Comparison of ENCODE assay signal across 20 mouse cellular contexts in genomic region chr11:86076966-86077365, GRCm38 (mm10).
DNase-seq lines count a peak whose midpoint lies in the region; ATAC-seq and TF ChIP-seq lines count a peak whose summit lies in the region.
"Had no signal": no experiment of that assay in that cellular context is flagged by ENCODE, and none has a peak within 500 bp of the region (broad histone marks: within the 10 kb centered on the region; RNA-seq: fewer than 3 reads in every experiment).

No protein-coding gene starts in this region.

- peak; percentile 5 for DNase-seq in adrenal gland, adult 2 months
- no peak for DNase-seq in adrenal gland, adult 18-20 months (ENCODE audit: low spot score in 2 of 2)
- DNase-seq in hindbrain, postnatal 0 days (ENCODE audit: low spot score): peak; percentile 31
- DNase-seq in hindbrain, embryonic 11.5 days (ENCODE audit: low spot score): no peak
- peak; percentile 12 for DNase-seq in lung, postnatal 14 days
- no peak for DNase-seq in lung, postnatal 4 days
- no peak for DNase-seq in kidney, postnatal 4 days
- DNase-seq: adrenal gland, postnatal 25 days; B cell, adult 2 months; cerebellum, adult 8-10 months; cerebellum, postnatal 36 days; forebrain, postnatal 0 days; gastrocnemius, postnatal 25 days; heart, postnatal 4 days had no signal

- no peak overlapping the region for H3K4me2 ChIP-seq in hindbrain, postnatal 0 days (ENCODE audit: low read depth, low read length)
- no peak overlapping the region for H3K4me2 ChIP-seq in hindbrain, embryonic 11.5 days (replicated peaks; ENCODE audit: low read depth, low read length)
- H3K4me2 ChIP-seq: forebrain, embryonic 13.5 days; heart, embryonic 13.5 days; hindbrain, embryonic 13.5 days; intestine, embryonic 15.5 days had no signal

- no peaks in the 10 kb centered on the region for H3K27me3 ChIP-seq in hindbrain, postnatal 0 days (ENCODE audit: insufficient read depth, low read length)
- H3K27me3 ChIP-seq in hindbrain, embryonic 11.5 days (ENCODE audit: control insufficient read depth, insufficient read depth, low read length): no peaks in the 10 kb centered on the region
- H3K27me3 ChIP-seq: forebrain, embryonic 13.5 days; heart, embryonic 13.5 days; hindbrain, embryonic 13.5 days; intestine, embryonic 15.5 days had no signal

- TF ChIP-seq CTCF in hindbrain, postnatal 0 days (IDR thresholded peaks at IDR 0.05; ENCODE audit: low read depth): no peak

- no peak overlapping the region for H3K9ac ChIP-seq in hindbrain, postnatal 0 days (replicated peaks; ENCODE audit: low read length)
- no peak overlapping the region for H3K9ac ChIP-seq in hindbrain, embryonic 11.5 days (ENCODE audit: low read depth, low read length)
- H3K9ac ChIP-seq: forebrain, embryonic 13.5 days; forebrain, postnatal 0 days; heart, embryonic 13.5 days; hindbrain, embryonic 13.5 days; intestine, embryonic 15.5 days had no signal

- no peaks in the 10 kb centered on the region for H3K4me1 ChIP-seq in hindbrain, postnatal 0 days (ENCODE audit: insufficient read depth, low read length)
- H3K4me1 ChIP-seq in hindbrain, embryonic 11.5 days (replicated peaks; ENCODE audit: control insufficient read depth, insufficient read depth, low read length): no peaks in the 10 kb centered on the region
- H3K4me1 ChIP-seq: embryonic facial prominence, embryonic 10.5 days; forebrain, embryonic 13.5 days; heart, embryonic 13.5 days; hindbrain, embryonic 13.5 days; intestine, embryonic 15.5 days had no signal

- H3K36me3 ChIP-seq in hindbrain, postnatal 0 days (ENCODE audit: insufficient read depth, low read length): no peaks in the 10 kb centered on the region
- H3K36me3 ChIP-seq in hindbrain, embryonic 11.5 days (ENCODE audit: control insufficient read depth, insufficient read depth, low read length): 0 out of 2 replicates have a peak, but pooled peaks cover 2% of the 10 kb centered on the region
- H3K36me3 ChIP-seq: hindbrain, embryonic 13.5 days had no signal

- WGBS in hindbrain, postnatal 0 days: 61% methylated on average over 7 of the region's 7 CpGs
- WGBS in hindbrain, embryonic 11.5 days: 92% methylated on average over 7 of the region's 7 CpGs

- H3K9me3 ChIP-seq in hindbrain, postnatal 0 days (ENCODE audit: low read length): no peaks in the 10 kb centered on the region
- H3K9me3 ChIP-seq in hindbrain, embryonic 11.5 days (ENCODE audit: control insufficient read depth, low read length): no peaks in the 10 kb centered on the region
- H3K9me3 ChIP-seq: embryonic facial prominence, embryonic 10.5 days; forebrain, embryonic 13.5 days; G1E; heart, embryonic 13.5 days; hindbrain, embryonic 13.5 days; intestine, embryonic 15.5 days had no signal

- no peak overlapping the region for H3K4me3 ChIP-seq in hindbrain, postnatal 0 days (ENCODE audit: low read length)
- H3K4me3 ChIP-seq in hindbrain, embryonic 11.5 days (ENCODE audit: low read depth, low read length): no peak overlapping the region
- H3K4me3 ChIP-seq: embryonic facial prominence, embryonic 10.5 days; forebrain, embryonic 13.5 days; heart, embryonic 13.5 days; hindbrain, embryonic 13.5 days; intestine, embryonic 15.5 days had no signal

- no peak overlapping the region for H3K27ac ChIP-seq in hindbrain, postnatal 0 days
- H3K27ac ChIP-seq in hindbrain, embryonic 11.5 days (ENCODE audit: low read depth, low read length): no peak overlapping the region
- H3K27ac ChIP-seq: embryonic facial prominence, embryonic 10.5 days; forebrain, embryonic 13.5 days; heart, embryonic 13.5 days; hindbrain, embryonic 13.5 days; intestine, embryonic 15.5 days had no signal

- no peak for ATAC-seq in hindbrain, postnatal 0 days
- no peak for ATAC-seq in hindbrain, embryonic 11.5 days (ENCODE audit: low FRiP score)
- ATAC-seq: forebrain, embryonic 13.5 days; forebrain, postnatal 0 days; intestine, embryonic 15.5 days had no signal

Comparison
In these comparisons a context has a peak if more than half of its experiments do, and no peak if none do; other contexts are left out.
1. DNase-seq: peak in adrenal gland, adult 2 months (single experiment), hindbrain, postnatal 0 days (single experiment) and lung, postnatal 14 days (single experiment); none in adrenal gland, adult 18-20 months (0 of 2), hindbrain, embryonic 11.5 days (single experiment), lung, postnatal 4 days (0 of 2) and kidney, postnatal 4 days (0 of 2).